Mouse (Mus musculus) forebrain, embryonic 14.5 days (tissue): ENCODE measurements around the gene C2cd4d. TPM values are rescaled to one million over a fixed set of nuclear protein-coding genes. Genes with fewer than 3 reads are reported as not detected.
A peak's percentile ranks its signal among the peaks of the same experiment; 100 is the strongest.

ENCODE experiments used
- ATAC-seq: fragments of 200-750 bp; cut with Nextera tagmentation; 2 replicates; pipeline ENCODE4 v1.8.0; 2017; ENCODE audit warnings: mild to moderate bottlenecking, moderate library complexity
- DNase-seq: peaks from one replicate; pipeline ENCODE4 v3.0.0-alpha.2; 2015; ENCODE audit warnings: low spot score
- H3K27ac ChIP-seq: fragments of 300-500 bp; sonication (generic); 2 replicates; pipeline ENCODE4 v1.5.1; 2014; ENCODE audit warnings: low read depth, mild to moderate bottlenecking, control low read depth, low read length, moderate library complexity
- H3K27me3 ChIP-seq: fragments of 300-500 bp; sonication (generic); replicated peaks from 2 replicates; pipeline ENCODE4 v1.6.1; 2014; ENCODE audit warnings: low read length, control low read depth, mixed read lengths; ENCODE audit not compliant: control insufficient read depth, insufficient read depth
- H3K36me3 ChIP-seq: fragments of 300-500 bp; sonication (generic); 2 replicates; pipeline ENCODE4 v1.6.1; 2014; ENCODE audit warnings: low read length, control low read depth; ENCODE audit not compliant: control insufficient read depth, insufficient read depth
- H3K4me1 ChIP-seq: fragments of 300-500 bp; sonication (generic); 2 replicates; pipeline ENCODE4 v1.6.1; 2014; ENCODE audit warnings: antibody characterized with exemption, low read length, control low read depth; ENCODE audit not compliant: control insufficient read depth, insufficient read depth
- H3K4me2 ChIP-seq: fragments of 300-500 bp; sonication (generic); 2 replicates; pipeline ENCODE4 v1.6.1; 2014; ENCODE audit warnings: mild to moderate bottlenecking, control low read depth, low read length
- H3K4me3 ChIP-seq: fragments of 300-500 bp; sonication (generic); 2 replicates; pipeline ENCODE4 v1.5.1; 2014; ENCODE audit warnings: low read depth, low read length, control low read depth
- H3K9ac ChIP-seq: fragments of 300-500 bp; sonication (generic); 2 replicates; pipeline ENCODE4 v1.6.1; 2014; ENCODE audit warnings: mild to moderate bottlenecking, low read length, control low read depth, moderate library complexity
- H3K9me3 ChIP-seq: fragments of 300-500 bp; sonication (generic); replicated peaks from 2 replicates; pipeline ENCODE4 v1.6.1; 2016; ENCODE audit warnings: low read length, control low read depth, mixed read lengths; ENCODE audit not compliant: control insufficient read depth
- WGBS: fragments of 180-500 bp; shearing (Covaris S2); extraction: QIAGEN DNeasy Blood & Tissue Kit; methylation state at CpG from one replicate; pipeline ENCODE4 v1.1.7; 2014; 5-methylcytosine and 5-hydroxymethylcytosine counted together
- polyA plus RNA-seq: library from polyadenylated mRNA; unstranded; fragments of >200 nt; fragmentation: Nextera tagmentation; extraction: Ambion mirVana; gene quantifications from 2 replicates; pipeline ENCODE4 v1.2.1, GENCODE M21; 2014

The C2cd4d gene
- polyA plus RNA-seq, 1 experiment from 2014 or later, result 1.5 TPM

GRCm38 (mm10) chr3:94412530-94412929 lies 50.3 kb downstream of the C2cd4d start:
- Histone ChIP-seq H3K9me3 (no peaks in the 10 kb centered on the region), H3K36me3 (no peaks in the 10 kb centered on the region), H3K27me3 (no peaks in the 10 kb centered on the region), H3K4me2 (peak overlapping the region; percentile 89), H3K4me1 (0 out of 2 replicates have a peak, but pooled peaks cover 7% of the 10 kb centered on the region), H3K9ac (peak overlapping the region; percentile 76), H3K4me3 (peak overlapping the region; percentile 57), H3K27ac (peak overlapping the region; percentile 67)
- peak; percentile 62 for ATAC-seq
- WGBS, result 4% methylated on average over 25 of the region's 25 CpGs
- DNase-seq, result no peak

GRCm38 (mm10) chr3:94413031-94413679 lies 50.9 kb downstream of the C2cd4d start, which contains the start of gene Tdrkh:
Gene Tdrkh (plus strand): TSS chr3:94413273.
- H3K27me3 ChIP-seq, result no peaks in the 10 kb centered on the region
- no peaks in the 10 kb centered on the region for H3K9me3 ChIP-seq
- WGBS, result 7% methylated on average over 52 of the region's 52 CpGs
- no peaks in the 10 kb centered on the region for H3K36me3 ChIP-seq
- H3K4me1 ChIP-seq, result 0 out of 2 replicates have a peak, but pooled peaks cover 7% of the 10 kb centered on the region
- peak; percentile 100 for ATAC-seq
- peak; percentile 99 for DNase-seq
- peak within 1 kb of the TSS; percentile 57 for H3K4me3 ChIP-seq
- H3K4me2 ChIP-seq, result peak within 1 kb of the TSS; percentile 89
- H3K9ac ChIP-seq, result peak within 1 kb of the TSS; percentile 76
- H3K27ac ChIP-seq, result peak within 1 kb of the TSS; percentile 67

Other genes with a start within 250 kb of the C2cd4d start
- gene Gm10696, start 184.2 kb upstream of the C2cd4d start, polyA plus RNA-seq, result not detected in 2 replicates
- not detected in 2 replicates for gene Gm5286, start 165.7 kb upstream of the C2cd4d start, polyA plus RNA-seq
- gene Gm4778, start 98.4 kb upstream of the C2cd4d start, polyA plus RNA-seq, result not detected in 2 replicates
- gene Them4, start 52.3 kb upstream of the C2cd4d start, polyA plus RNA-seq, result 38.6 and 38.8 TPM in 2 replicates
- gene Them5, start 20.3 kb upstream of the C2cd4d start, polyA plus RNA-seq, result 0.80 and 0.86 TPM in 2 replicates
- gene Rorc, start 10.4 kb downstream of the C2cd4d start, polyA plus RNA-seq, result 1.0 and 1.4 TPM in 2 replicates
- gene Lingo4, start 36.1 kb downstream of the C2cd4d start, polyA plus RNA-seq, result 0.33 and 0.42 TPM in 2 replicates
- 59.8 and 61.9 TPM in 2 replicates for gene Tdrkh, start 50.8 kb downstream of the C2cd4d start, polyA plus RNA-seq
- gene Mrpl9, start 80.9 kb downstream of the C2cd4d start, polyA plus RNA-seq, result 57.2 and 58.6 TPM in 2 replicates
- 0.38 and 0.78 TPM in 2 replicates for gene Oaz3, start 81.5 kb downstream of the C2cd4d start, polyA plus RNA-seq
- gene Celf3, start 115.9 kb downstream of the C2cd4d start, polyA plus RNA-seq, result 301 and 306 TPM in 2 replicates
- gene Riiad1, start 117.9 kb downstream of the C2cd4d start, polyA plus RNA-seq, result 14.7 and 19.2 TPM in 2 replicates
- 42.8 and 45.3 TPM in 2 replicates for gene Snx27, start 220.3 kb downstream of the C2cd4d start, polyA plus RNA-seq